Mouse (Mus musculus) layer of hippocampus, adult 18-20 months (tissue): ENCODE data around the gene Pagr1b. TPM values are rescaled to one million over a fixed set of nuclear protein-coding genes. Genes with fewer than 3 reads are reported as not detected.

ENCODE experiments used
- DNase-seq, 2 experiments: peaks; one replicate each; pipeline ENCODE4 v3.0.0; 2022; ENCODE audit warnings: low spot score in 2 of 2
- microRNA-seq, 2 experiments: library from miRNA; unstranded; fragments of <30 nt; microRNA quantifications; one replicate each; pipeline ENCODE4 v1.2.0; 2021
- total RNA-seq, 2 experiments: library from RNA; stranded (reverse); gene quantifications; 2 replicates each; pipeline ENCODE4 v1.2.3; 2021

Gene Pagr1b
- total RNA-seq, 2 experiments from 2014 or later = not detected

DNA sequence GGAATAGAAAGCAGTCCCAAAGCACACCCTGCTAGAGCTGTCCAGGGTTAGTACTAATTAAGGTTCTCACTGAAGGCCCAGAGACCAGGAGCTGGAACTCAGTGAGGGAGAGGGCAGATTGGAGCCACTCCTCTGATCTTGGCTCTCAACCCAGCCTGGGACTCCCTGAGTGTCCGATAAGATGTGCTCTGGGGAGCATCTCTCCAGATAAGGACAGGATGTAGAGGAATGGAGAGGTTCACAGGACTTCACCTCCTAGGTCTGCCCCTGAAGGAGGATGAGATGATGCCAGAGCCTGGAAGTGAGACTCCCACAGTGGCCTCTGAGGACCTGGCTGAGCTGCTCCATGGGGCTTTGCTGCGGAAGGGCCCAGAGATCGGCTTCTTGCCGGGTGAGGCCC is 64.5 kb downstream of the Pagr1b start:
- no peak for DNase-seq

Small RNA genes lying within 50 kb of the gene (microRNA-seq; reads per million reads assigned to microRNA genes)
- 0 reads per million in 2 experiments for gene Gm44343

Other genes with a start within 250 kb of the Pagr1b start
- gene Ypel3, start 239.5 kb downstream of the Pagr1b start, total RNA-seq = 100 to 1,000 TPM; 286 to 300 TPM
- gene Tbx6, start 235.0 kb downstream of the Pagr1b start, total RNA-seq = under 1 TPM; 0.56 to 0.64 TPM
- gene Ppp4c, start 224.0 kb downstream of the Pagr1b start, total RNA-seq = 10 to 100 TPM; 48.9 to 54.5 TPM
- gene Fam57b, start 218.8 kb downstream of the Pagr1b start, total RNA-seq = 10 to 100 TPM; 62.4 to 68.1 TPM
- not detected for gene 4930451I11Rik, start 184.8 kb downstream of the Pagr1b start, total RNA-seq
- 10 to 100 TPM; 15.8 to 18.5 TPM for gene Doc2a, start 169.1 kb downstream of the Pagr1b start, total RNA-seq
- gene Hirip3, start 154.5 kb downstream of the Pagr1b start, total RNA-seq = 10 to 100 TPM; 25.8 to 30.9 TPM
- gene Ino80e, start 154.1 kb downstream of the Pagr1b start, total RNA-seq = 10 to 100 TPM; 48.4 to 55.6 TPM
- 100 to 1,000 TPM; 156 to 160 TPM for gene Taok2, start 131.8 kb downstream of the Pagr1b start, total RNA-seq
- 10 to 100 TPM; 18.4 to 23.1 TPM for gene Tmem219, start 93.6 kb downstream of the Pagr1b start, total RNA-seq
- gene Kctd13, start 87.6 kb downstream of the Pagr1b start, total RNA-seq = 100 to 1,000 TPM; 192 to 198 TPM
- 10 to 100 TPM; 33.3 to 33.7 TPM for gene Asphd1, start 66.9 kb downstream of the Pagr1b start, total RNA-seq
- 100 to 1,000 TPM; 475 to 503 TPM for gene Sez6l2, start 65.9 kb downstream of the Pagr1b start, total RNA-seq
- 100 to 1,000 TPM; 164 to 166 TPM for gene Cdipt, start 40.6 kb downstream of the Pagr1b start, total RNA-seq
- not detected for gene Cdiptos, start 40.4 kb downstream of the Pagr1b start, total RNA-seq
- 10 to 100 TPM in 1 of 2 experiments, 1 to 10 TPM in 1; 8.5 to 10.0 TPM for gene Mvp, start 1.9 kb downstream of the Pagr1b start, total RNA-seq
- 10 to 100 TPM; 16.7 to 17.4 TPM for gene Pagr1a, start 868 bp upstream of the Pagr1b start, total RNA-seq
- gene Gm42742, start 4.6 kb upstream of the Pagr1b start, total RNA-seq = 10 to 100 TPM; 61.2 to 65.1 TPM
- gene Prrt2, start 4.7 kb upstream of the Pagr1b start, total RNA-seq = 100 to 1,000 TPM; 246 to 261 TPM
- gene Maz, start 10.6 kb upstream of the Pagr1b start, total RNA-seq = 100 to 1,000 TPM; 238 to 241 TPM
- gene Kif22, start 26.0 kb upstream of the Pagr1b start, total RNA-seq = 1 to 10 TPM; 3.1 to 6.0 TPM
- gene Zg16, start 70.8 kb upstream of the Pagr1b start, total RNA-seq = not detected
- 1 to 10 TPM in 1 of 2 experiments, under 1 TPM in 1; 0.84 to 1.6 TPM for gene AI467606, start 74.9 kb upstream of the Pagr1b start, total RNA-seq
- gene Qprt, start 105.7 kb upstream of the Pagr1b start, total RNA-seq = under 1 TPM; 0.20 to 0.50 TPM
- under 1 TPM; 0.25 to 0.30 TPM for gene Spn, start 121.3 kb upstream of the Pagr1b start, total RNA-seq
- 100 to 1,000 TPM in 1 of 2 experiments, 10 to 100 TPM in 1; 87.8 to 105 TPM for gene Cd2bp2, start 179.6 kb upstream of the Pagr1b start, total RNA-seq
- 100 to 1,000 TPM in 1 of 2 experiments, 10 to 100 TPM in 1; 93.5 to 106 TPM for gene Tbc1d10b, start 192.0 kb upstream of the Pagr1b start, total RNA-seq
- gene Mylpf, start 192.4 kb upstream of the Pagr1b start, total RNA-seq = 1 to 10 TPM; 1.7 to 2.2 TPM
- gene Zfp553, start 216.6 kb upstream of the Pagr1b start, total RNA-seq = 10 to 100 TPM; 22.4 TPM
- gene Sept1, start 216.6 kb upstream of the Pagr1b start, total RNA-seq = 1 to 10 TPM; 5.9 to 7.9 TPM
- gene Zfp771, start 227.8 kb upstream of the Pagr1b start, total RNA-seq = 10 to 100 TPM; 62.6 to 66.0 TPM
- gene Dctpp1, start 244.2 kb upstream of the Pagr1b start, total RNA-seq = 10 to 100 TPM; 22.0 to 22.8 TPM